Mouse (Mus musculus): ENCODE data around the gene Srsf10.

DNA sequence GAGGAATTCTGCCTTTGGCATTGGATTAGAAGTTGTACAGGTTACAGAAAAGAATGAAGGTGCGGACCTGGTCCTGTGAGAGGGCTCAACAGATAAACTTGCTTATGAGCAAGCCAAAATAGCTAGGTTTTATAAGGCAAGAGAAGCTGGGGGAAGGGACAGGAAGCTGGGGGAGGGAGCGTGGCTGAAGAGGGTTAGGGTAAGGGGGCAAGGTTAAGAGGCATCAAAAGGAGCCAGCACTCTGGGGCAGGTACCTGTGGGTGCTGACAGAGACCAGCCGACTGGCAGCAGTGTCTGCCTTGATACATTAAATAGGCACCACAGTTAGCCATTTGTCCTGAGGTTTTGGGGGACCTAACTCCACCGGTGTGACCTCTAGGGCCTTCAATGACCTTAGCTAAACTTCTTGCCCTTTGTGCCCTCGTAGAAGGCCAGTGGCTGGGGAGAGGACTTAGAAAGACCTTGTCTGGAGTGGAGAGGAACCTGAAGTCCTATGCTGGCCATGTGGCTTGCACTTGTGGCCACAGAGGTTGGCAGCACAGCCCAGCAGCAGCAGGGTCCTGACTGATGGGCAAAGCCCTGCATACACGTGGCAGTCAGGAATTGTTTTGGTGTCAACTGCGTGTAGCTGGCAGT, 28.5 kb downstream of the Srsf10 start:
- TF ChIP-seq CTCF (IDR thresholded peaks at IDR 0.05; ENCODE audit: borderline replicate concordance, insufficient read depth, low read length) = no peak
- no peak for TF ChIP-seq POLR2A (IDR thresholded peaks at IDR 0.05; ENCODE audit: low read depth, low read length)
